Mouse (Mus musculus): ENCODE data around the gene Spock2. TPM values are rescaled to one million over a fixed set of nuclear protein-coding genes. Genes with fewer than 3 reads are reported as not detected.

Spock2 gene
- polyA plus RNA-seq (2016; fragmentation: Nextera tagmentation; extraction: Ambion mirVana): 3.2 and 3.5 TPM in 2 replicates

DNA sequence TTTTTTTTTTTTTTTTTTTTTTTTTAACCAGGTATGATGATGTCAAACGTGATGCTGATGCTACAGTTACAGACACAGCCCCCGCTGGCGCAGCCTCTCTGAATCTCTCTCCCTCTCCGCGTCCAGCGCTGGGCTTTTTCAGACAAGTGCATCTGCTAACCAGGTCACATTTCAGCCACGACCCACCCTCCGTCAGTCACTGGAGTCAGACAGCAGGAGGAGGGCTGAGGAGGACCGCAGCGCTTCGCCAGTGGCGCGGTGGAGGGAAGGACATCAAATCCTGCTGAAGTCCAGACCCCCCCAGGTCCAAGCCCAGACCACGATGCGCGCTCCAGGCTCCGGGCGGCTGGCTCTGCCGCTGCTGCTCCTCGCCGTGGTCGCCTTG is at the start of gene Spock2:
Spock2 (plus strand) TSS at position 74 of the 385 bp plus-strand sequence.
- whole genome bisulfite sequencing: under 1% methylated on average over 22 of the region's 22 CpGs
- H3K36me3 ChIP-seq (replicated peaks): no peaks in the 10 kb centered on the region
- peak within 1 kb of the TSS; percentile 69 for H3K4me3 ChIP-seq
- H3K27ac ChIP-seq: peak within 1 kb of the TSS; percentile 80
- H3K27me3 ChIP-seq (ENCODE audit: poor library complexity, severe bottlenecking): peaks cover 80% of the 10 kb centered on the region
- peaks cover 36% of the 10 kb centered on the region for H3K4me1 ChIP-seq
- peak; percentile 55 for DNase-seq (ENCODE audit: extremely low spot score, low spot score)
- H3K9me3 ChIP-seq: no peaks in the 10 kb centered on the region

DNA sequence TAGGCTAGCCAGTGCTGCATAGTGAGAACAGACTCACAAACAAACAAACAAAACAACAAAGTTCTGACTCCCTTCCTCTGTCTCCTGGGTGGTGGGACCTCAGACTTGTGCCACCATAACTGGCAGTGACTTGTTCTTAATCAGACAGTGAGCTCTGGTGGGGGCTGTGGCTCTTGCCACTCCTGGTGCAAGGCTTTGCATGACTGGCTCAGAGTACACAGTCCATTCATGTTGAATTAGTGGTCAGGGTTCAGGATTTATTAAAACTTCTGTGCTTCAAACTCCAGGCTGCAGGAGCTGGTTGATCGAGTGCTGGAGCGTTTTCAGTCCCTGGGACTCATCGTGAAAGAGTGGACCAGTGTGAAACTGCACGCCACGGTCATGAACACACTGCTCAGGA is 43.8 kb upstream of the Spock2 start:
- Histone ChIP-seq H3K27me3 (ENCODE audit: poor library complexity, severe bottlenecking) (no peaks in the 10 kb centered on the region), H3K4me1 (0 out of 2 replicates have a peak, but pooled peaks cover 3% of the 10 kb centered on the region), H3K4me3 (no peak overlapping the region), H3K9me3 (peaks cover 9% of the 10 kb centered on the region), H3K36me3 (replicated peaks) (peaks cover 9% of the 10 kb centered on the region), H3K27ac (no peak overlapping the region)
- DNase-seq (ENCODE audit: extremely low spot score, low spot score): no peak
- WGBS: 86% methylated on average over 5 of the region's 5 CpGs

DNA sequence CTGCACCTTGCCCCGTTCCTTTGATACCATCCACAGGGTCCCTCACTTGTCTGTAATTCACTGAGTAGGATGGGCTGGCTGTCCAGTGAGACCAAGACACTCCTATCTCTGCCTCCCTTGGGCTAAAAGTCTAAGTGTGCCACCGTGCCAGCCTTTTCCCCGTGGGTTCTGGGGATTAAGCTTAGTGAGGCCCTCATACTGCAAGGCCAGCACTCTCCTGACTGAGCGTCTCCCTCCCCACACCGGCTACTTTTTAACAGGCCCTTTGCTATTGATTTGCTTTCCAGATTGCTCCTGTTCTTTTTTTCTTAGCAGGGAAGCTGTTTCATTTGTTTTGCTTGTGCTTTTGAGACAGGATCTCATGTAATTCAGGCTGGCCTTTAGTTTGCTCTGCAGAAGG is 43.1 kb upstream of the Spock2 start:
- no peak overlapping the region for H3K27ac ChIP-seq
- H3K9me3 ChIP-seq: peaks cover 2% of the 10 kb centered on the region; the same call in 1 of the 2 replicates
- peaks cover 9% of the 10 kb centered on the region for H3K36me3 ChIP-seq (replicated peaks)
- H3K27me3 ChIP-seq (ENCODE audit: poor library complexity, severe bottlenecking): no peaks in the 10 kb centered on the region
- H3K4me1 ChIP-seq: 0 out of 2 replicates have a peak, but pooled peaks cover 3% of the 10 kb centered on the region
- no peak for DNase-seq (ENCODE audit: extremely low spot score, low spot score)
- 38% methylated on average over 5 of the region's 5 CpGs for WGBS
- no peak overlapping the region for H3K4me3 ChIP-seq

DNA sequence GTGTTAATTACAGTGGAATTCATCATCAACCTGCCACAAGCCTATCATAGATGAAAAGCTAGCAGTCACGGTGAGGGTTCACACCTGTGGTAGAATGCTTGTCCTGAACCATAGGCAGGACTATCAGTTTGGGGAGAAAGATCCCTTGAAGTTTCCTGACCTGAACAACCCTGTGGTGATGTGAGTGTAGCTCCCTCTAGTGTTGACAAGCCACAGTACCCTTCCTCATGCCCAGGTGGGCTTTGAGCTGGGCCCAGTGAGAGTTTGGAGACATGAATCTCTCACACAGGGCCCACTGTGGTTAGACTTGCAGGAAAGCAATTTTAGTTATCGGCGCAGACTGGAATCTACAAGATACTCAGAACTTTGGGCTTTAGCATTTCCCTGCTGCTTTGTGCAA is 39.5 kb upstream of the Spock2 start:
- peaks cover 9% of the 10 kb centered on the region for H3K36me3 ChIP-seq (replicated peaks)
- H3K4me3 ChIP-seq: no peak overlapping the region
- 74% methylated on average over 3 of the region's 3 CpGs for WGBS
- H3K27me3 ChIP-seq (ENCODE audit: poor library complexity, severe bottlenecking): no peaks in the 10 kb centered on the region
- DNase-seq (ENCODE audit: extremely low spot score, low spot score): no peak
- 0 out of 2 replicates have a peak, but pooled peaks cover 3% of the 10 kb centered on the region for H3K4me1 ChIP-seq
- no peaks in the 10 kb centered on the region for H3K9me3 ChIP-seq
- no peak overlapping the region for H3K27ac ChIP-seq

DNA sequence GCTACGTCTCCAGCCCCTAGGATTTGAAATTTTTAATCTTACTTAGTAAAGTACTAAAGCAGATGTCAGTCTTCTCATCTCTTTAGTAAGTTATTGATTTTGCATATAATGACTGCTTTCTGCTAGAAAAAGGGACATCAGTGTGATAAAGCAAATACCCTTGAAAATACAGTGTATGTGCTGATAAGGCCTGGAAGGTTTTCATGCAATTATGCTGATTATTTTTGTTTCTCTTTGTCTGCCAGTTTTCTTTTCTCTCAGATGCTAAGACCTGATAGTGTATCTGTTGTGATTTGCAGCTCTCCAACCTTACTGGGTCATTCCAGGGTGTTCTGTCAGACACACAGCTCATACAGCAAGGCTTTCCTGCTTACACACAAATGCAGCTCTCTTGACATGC is 30.9 kb upstream of the Spock2 start:
- Histone ChIP-seq H3K4me1 (peaks cover 7% of the 10 kb centered on the region), H3K27me3 (ENCODE audit: poor library complexity, severe bottlenecking) (no peaks in the 10 kb centered on the region), H3K27ac (no peak overlapping the region), H3K9me3 (no peaks in the 10 kb centered on the region), H3K4me3 (no peak overlapping the region), H3K36me3 (replicated peaks) (no peaks in the 10 kb centered on the region)
- no peak for DNase-seq (ENCODE audit: extremely low spot score, low spot score)
- whole genome bisulfite sequencing: 100% methylated on average over 1 of the region's 1 CpGs

DNA sequence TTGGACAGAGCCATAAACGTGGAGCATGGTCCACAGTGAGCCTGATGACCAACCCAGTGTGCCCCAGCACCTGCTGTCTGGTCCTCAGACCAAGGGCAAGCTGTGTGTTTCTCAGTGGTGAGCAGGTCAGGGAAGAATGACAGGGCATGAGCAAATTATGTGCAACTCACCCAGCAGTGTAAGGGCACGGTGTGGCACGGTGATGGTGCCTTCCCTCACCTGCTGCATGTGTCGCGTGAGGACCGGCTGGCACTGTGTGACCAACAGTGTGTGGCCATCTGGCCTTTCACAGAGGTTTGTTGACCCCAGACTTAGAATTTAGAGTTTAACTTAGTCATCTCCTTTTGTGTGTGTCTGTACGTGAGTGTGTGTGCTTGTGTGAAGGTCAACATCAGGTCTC is 28.8 kb upstream of the Spock2 start:
- H3K27ac ChIP-seq: no peak overlapping the region
- peaks cover 25% of the 10 kb centered on the region for H3K4me1 ChIP-seq
- no peaks in the 10 kb centered on the region for H3K36me3 ChIP-seq (replicated peaks)
- no peaks in the 10 kb centered on the region for H3K9me3 ChIP-seq
- H3K4me3 ChIP-seq: no peak overlapping the region
- DNase-seq (ENCODE audit: extremely low spot score, low spot score): no peak
- H3K27me3 ChIP-seq (ENCODE audit: poor library complexity, severe bottlenecking): no peaks in the 10 kb centered on the region
- WGBS: 95% methylated on average over 7 of the region's 7 CpGs

DNA sequence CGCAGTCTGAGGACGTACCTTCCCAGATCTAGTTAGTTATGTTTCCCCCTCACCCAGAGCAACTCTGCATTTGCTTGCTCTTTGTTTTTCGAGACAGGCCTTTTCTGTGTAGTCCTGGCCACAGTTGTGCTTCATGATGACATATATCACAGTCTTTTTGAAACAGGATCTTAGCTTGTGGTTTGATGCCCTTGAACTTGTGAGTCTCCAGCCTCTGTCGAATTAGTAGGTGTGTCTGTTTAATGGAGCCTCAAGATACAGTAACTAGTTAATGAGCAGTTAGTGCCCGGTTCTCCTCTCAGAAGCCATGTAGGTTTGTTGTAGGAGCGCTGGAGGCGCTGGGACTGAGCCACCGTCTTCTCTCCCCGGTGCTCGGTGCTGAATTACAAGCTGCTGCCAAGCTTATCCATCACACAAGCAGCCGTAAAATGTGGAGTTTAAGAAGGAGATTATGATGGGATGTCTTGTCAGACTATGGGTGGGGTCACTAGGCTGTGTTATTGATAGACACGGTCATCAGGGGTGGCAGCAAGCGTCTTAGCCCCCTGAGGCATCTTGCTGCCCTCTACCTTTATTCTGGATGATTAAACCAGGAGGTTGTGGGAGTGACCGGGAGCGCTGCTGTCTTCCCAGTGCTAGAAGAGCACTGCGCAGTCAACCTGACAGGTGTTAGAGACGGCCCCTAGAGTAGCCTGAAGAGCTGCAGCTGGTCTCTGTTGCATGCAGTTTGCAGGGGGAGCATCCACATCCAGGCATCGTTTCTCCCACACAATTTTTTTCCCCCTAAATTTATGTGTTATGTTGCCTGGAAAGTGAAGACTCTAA is 28.1 kb upstream of the Spock2 start:
- no peaks in the 10 kb centered on the region for H3K9me3 ChIP-seq
- peaks cover 25% of the 10 kb centered on the region for H3K4me1 ChIP-seq
- no peaks in the 10 kb centered on the region for H3K36me3 ChIP-seq (replicated peaks)
- H3K4me3 ChIP-seq: no peak overlapping the region
- no peaks in the 10 kb centered on the region for H3K27me3 ChIP-seq (ENCODE audit: poor library complexity, severe bottlenecking)
- H3K27ac ChIP-seq: no peak overlapping the region
- WGBS: 81% methylated on average over 18 of the region's 18 CpGs
- DNase-seq (ENCODE audit: extremely low spot score, low spot score): no peak

DNA sequence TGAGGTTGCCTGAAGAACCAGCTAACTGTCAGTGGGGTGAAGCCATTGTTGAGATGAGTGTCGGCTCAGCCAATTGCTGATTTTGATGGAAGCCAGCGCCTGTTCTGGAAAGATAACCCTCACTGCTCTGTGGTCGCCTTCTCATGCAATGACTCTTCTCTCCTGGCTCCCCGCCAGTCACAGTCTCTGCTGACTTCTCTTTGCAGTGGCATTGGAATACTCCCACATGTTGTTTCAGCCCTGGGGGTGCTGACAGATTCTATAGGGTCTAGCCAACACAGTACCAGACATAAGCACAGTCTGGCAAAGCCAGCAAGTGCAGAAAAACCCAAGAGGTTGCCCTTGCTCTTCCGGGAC is 27.5 kb upstream of the Spock2 start:
- H3K4me3 ChIP-seq: no peak overlapping the region
- DNase-seq (ENCODE audit: extremely low spot score, low spot score): no peak
- 81% methylated on average over 5 of the region's 5 CpGs for WGBS
- no peaks in the 10 kb centered on the region for H3K27me3 ChIP-seq (ENCODE audit: poor library complexity, severe bottlenecking)
- H3K27ac ChIP-seq: 0 out of 2 replicates have a peak overlapping the region, but pooled peaks have one; percentile 6
- no peaks in the 10 kb centered on the region for H3K36me3 ChIP-seq (replicated peaks)
- H3K4me1 ChIP-seq: peaks cover 25% of the 10 kb centered on the region
- H3K9me3 ChIP-seq: no peaks in the 10 kb centered on the region

DNA sequence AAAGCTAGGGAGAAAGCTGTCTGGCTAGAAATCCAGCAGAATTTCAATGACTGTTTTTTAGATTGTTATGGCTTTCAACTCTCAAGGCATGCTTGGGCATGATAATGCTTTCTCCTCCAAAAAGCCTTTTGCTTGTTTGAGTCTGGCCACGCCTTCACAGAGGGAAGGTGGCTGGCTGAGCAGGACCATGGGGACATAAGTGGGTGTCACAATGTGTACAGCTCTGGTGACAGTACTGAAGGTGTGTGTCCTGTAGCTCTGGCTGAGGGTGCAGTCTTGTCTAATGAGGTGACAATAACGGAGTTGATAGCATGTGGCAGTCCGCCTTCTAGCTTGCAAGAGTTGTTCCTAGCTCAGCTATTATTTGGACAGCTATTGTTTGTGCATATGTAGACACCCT is 25.8 kb upstream of the Spock2 start:
- Histone ChIP-seq H3K27me3 (ENCODE audit: poor library complexity, severe bottlenecking) (no peaks in the 10 kb centered on the region), H3K9me3 (no peaks in the 10 kb centered on the region), H3K4me1 (peaks cover 25% of the 10 kb centered on the region), H3K27ac (no peak overlapping the region), H3K36me3 (replicated peaks) (no peaks in the 10 kb centered on the region), H3K4me3 (no peak overlapping the region)
- no peak for DNase-seq (ENCODE audit: extremely low spot score, low spot score)
- WGBS: 84% methylated on average over 3 of the region's 3 CpGs

DNA sequence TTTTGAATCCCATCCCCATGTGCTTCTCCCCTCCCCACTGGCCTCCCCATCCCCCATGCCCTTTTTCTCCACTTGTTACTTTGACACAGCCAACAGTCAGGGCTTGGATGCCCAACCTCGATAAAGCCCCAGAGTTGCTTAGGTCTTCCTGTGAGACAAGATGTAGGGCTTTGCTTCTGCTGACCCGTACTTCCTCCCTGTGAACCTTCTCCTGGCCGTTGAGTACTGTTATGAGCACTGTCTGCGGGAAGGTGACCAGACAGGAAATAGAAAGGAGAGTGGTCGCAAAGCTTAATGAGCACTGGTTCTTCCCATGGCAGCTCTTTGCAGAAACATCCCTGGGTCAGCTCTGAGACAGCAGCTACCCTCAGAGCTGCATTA is 25.4 kb upstream of the Spock2 start:
- no peaks in the 10 kb centered on the region for H3K36me3 ChIP-seq (replicated peaks)
- H3K9me3 ChIP-seq: no peaks in the 10 kb centered on the region
- peak overlapping the region; percentile 33; the same call in 1 of the 2 replicates for H3K27ac ChIP-seq
- H3K4me3 ChIP-seq: no peak overlapping the region
- WGBS: 74% methylated on average over 5 of the region's 5 CpGs
- no peak for DNase-seq (ENCODE audit: extremely low spot score, low spot score)
- no peaks in the 10 kb centered on the region for H3K27me3 ChIP-seq (ENCODE audit: poor library complexity, severe bottlenecking)
- H3K4me1 ChIP-seq: peaks cover 25% of the 10 kb centered on the region

DNA sequence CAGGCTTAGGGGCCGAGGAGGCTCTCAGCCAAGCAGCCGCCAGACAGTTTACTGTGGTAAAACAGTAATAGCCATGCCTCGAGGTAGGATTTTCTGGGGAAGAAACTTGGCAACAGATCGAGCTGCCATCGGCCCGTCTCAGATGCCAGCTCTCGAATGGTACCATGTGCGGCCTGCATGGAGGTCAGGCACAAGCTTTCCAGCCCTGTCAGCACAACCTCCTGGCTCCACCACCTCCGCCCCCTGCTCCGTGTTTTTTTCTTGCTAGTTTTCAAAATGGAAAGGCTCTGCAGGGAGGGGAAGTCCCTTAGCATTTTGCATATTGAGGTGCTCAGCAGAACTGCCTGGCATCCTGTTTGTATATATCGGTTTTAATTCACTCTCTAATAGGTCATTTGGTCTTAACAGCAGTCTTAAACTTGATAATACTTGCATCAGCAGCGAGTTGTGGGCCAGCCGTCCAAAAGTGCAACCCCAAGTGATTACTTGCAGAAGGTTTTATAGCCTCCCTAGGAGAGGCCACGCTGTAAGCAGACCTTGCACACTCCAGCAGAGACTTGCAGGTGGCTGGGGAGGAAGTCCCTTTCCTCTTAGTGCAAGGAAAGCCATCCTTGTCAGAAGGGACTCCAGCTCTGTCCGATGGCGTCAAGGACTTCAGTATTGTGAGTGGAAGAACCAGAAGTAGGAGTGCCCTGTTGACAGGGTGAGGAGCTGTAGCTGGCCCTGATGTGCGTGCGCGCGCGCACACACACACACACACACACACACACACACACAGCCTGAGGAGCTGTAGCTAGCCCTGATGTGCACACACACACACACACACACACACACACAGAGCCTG is 24.8 kb upstream of the Spock2 start:
- H3K27ac ChIP-seq: peak overlapping the region; percentile 33; the same call in 1 of the 2 replicates
- H3K9me3 ChIP-seq: no peaks in the 10 kb centered on the region
- WGBS: 83% methylated on average over 21 of the region's 21 CpGs
- peaks cover 25% of the 10 kb centered on the region for H3K4me1 ChIP-seq
- H3K27me3 ChIP-seq (ENCODE audit: poor library complexity, severe bottlenecking): no peaks in the 10 kb centered on the region
- H3K4me3 ChIP-seq: no peak overlapping the region
- H3K36me3 ChIP-seq (replicated peaks): no peaks in the 10 kb centered on the region
- DNase-seq (ENCODE audit: extremely low spot score, low spot score): no peak

DNA sequence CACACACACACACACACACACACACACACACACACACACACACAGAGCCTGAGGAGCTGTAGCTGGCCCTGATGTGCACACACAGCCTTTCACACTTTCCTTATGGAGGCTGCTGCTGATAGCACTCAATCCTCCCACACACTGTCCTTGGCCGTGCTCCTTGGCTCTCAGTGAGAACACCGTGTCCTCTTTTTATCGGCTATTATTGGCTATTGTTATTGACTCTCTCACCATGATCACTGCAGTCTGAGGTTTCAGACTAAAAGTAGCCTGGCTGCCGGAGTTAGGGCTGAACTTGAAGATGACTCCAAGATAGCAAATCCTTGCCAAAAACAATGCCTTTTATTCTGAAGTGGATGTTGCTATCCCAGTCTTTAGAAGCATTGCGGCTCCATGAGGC is 24.1 kb upstream of the Spock2 start:
- Histone ChIP-seq H3K27me3 (ENCODE audit: poor library complexity, severe bottlenecking) (no peaks in the 10 kb centered on the region), H3K9me3 (no peaks in the 10 kb centered on the region), H3K27ac (no peak overlapping the region), H3K4me3 (no peak overlapping the region), H3K4me1 (peaks cover 25% of the 10 kb centered on the region), H3K36me3 (replicated peaks) (no peaks in the 10 kb centered on the region)
- 80% methylated on average over 5 of the region's 5 CpGs for WGBS
- no peak for DNase-seq (ENCODE audit: extremely low spot score, low spot score)

DNA sequence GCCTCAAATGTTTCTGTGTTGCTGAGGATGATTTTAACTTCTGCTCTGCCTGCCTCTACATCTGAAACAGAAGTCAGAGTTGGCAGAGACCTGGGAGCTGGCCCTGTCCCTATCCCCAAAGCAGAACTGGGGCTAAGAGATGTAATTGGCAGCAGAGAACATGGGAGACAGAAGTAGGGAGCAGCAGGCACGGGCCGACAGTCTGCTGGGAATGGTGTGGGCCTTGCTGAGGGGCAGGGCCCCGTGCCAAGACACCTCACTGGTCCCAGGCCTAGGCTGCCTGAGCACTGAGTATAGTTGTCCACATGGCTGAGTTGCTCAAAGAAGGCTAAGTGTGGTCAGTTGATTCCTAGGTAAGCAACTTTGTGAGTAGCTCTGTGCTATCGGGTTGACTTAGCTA is 22.0 kb upstream of the Spock2 start:
- H3K9me3 ChIP-seq: no peaks in the 10 kb centered on the region
- no peaks in the 10 kb centered on the region for H3K27me3 ChIP-seq (ENCODE audit: poor library complexity, severe bottlenecking)
- WGBS: 93% methylated on average over 4 of the region's 4 CpGs
- no peak for DNase-seq (ENCODE audit: extremely low spot score, low spot score)
- H3K36me3 ChIP-seq (replicated peaks): no peaks in the 10 kb centered on the region
- H3K4me3 ChIP-seq: no peak overlapping the region
- H3K27ac ChIP-seq: no peak overlapping the region
- peaks cover 20% of the 10 kb centered on the region for H3K4me1 ChIP-seq

Data from forebrain, embryonic 10.5 days (tissue).